8 mouse cellular contexts compared by ENCODE assay signal in the genomic region with DNA sequence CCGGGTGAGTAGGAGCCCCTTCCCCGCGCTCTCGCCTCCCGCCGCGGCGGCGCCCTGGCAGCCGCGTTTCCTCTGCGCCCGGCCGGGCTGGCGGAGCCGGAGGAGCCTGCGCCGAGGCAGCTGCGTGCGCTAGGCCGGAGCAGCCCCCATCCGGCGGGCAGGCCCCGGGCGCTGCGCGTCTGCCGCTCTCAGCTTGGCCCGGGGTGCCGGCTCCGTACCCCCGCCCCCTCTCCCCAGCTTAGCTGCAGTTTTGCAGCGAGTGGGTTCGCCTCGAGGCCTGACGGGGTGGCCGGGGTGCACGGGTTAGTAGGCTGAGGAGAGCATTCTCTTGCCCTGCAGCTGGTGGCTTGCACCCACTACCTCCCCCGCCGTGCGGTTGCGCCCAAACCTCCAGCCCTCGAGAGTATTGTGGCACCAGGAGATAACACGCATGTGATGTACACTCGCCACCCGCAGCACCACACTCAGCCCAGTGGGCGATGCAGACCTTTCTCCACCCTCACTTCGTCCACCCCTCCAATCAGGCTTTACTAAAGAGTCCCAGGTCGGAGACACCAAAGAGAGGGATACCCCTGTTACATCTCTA. TPM values are rescaled to one million over a fixed set of nuclear protein-coding genes. Genes with fewer than 3 reads are reported as not detected.
DNase-seq lines count a peak whose midpoint lies in the region; ATAC-seq lines count a peak whose summit lies in the region.

No protein-coding gene starts in this region.

- H3K4me1 ChIP-seq in hindbrain, embryonic 14.5 days (replicated peaks; ENCODE audit: control insufficient read depth, insufficient read depth, low read length), result peaks cover 20% of the 10 kb centered on the region

- peak; percentile 60 for DNase-seq in R1 (ENCODE audit: low read depth, low spot score)
- peak; percentile 74 for DNase-seq in cerebellum, adult 9-11 months
- peak; percentile 53 to 61 for DNase-seq in frontal cortex, postnatal 36 days (ENCODE audit: low spot score in 2 of 2)
- DNase-seq in hindbrain, embryonic 14.5 days (ENCODE audit: low spot score), result peak; percentile 26
- peak; percentile 46 to 56 for DNase-seq in left cerebral cortex, adult 8-10 months (ENCODE audit: low spot score in 2 of 2)
- DNase-seq in lung, postnatal 4 days, result peak; percentile 69 to 79
- DNase-seq in right cerebral cortex, postnatal 10 days (ENCODE audit: low spot score in 2 of 2), result peak; percentile 57 to 67
- peak; percentile 33 to 39 for DNase-seq in urinary bladder, postnatal 36 days (ENCODE audit: low spot score in 2 of 2)

- H3K4me3 ChIP-seq in hindbrain, embryonic 14.5 days (replicated peaks; ENCODE audit: low read length), result peak overlapping the region; percentile 96

- H3K9me3 ChIP-seq in hindbrain, embryonic 14.5 days (ENCODE audit: control insufficient read depth, low read length), result no peaks in the 10 kb centered on the region

- no peaks in the 10 kb centered on the region for H3K27me3 ChIP-seq in hindbrain, embryonic 14.5 days (ENCODE audit: control insufficient read depth, insufficient read depth, low read length)

- H3K36me3 ChIP-seq in hindbrain, embryonic 14.5 days (replicated peaks; ENCODE audit: control insufficient read depth, insufficient read depth), result no peaks in the 10 kb centered on the region

- WGBS in hindbrain, embryonic 14.5 days, result 0% methylated on average over 37 of the region's 49 CpGs

- ATAC-seq in hindbrain, embryonic 14.5 days (ENCODE audit: low FRiP score), result peak; percentile 58

- peak overlapping the region; percentile 75 for H3K4me2 ChIP-seq in hindbrain, embryonic 14.5 days (replicated peaks)

- peak overlapping the region; percentile 97 for H3K9ac ChIP-seq in hindbrain, embryonic 14.5 days

- H3K27ac ChIP-seq in hindbrain, embryonic 14.5 days, result peak overlapping the region; percentile 97

RNA-seq across cellular contexts. Expression of a gene that starts 0.8 kb away (rescaled TPM):
- 10.9 and 12.8 TPM in 2 replicates for polyA plus RNA-seq in hindbrain, embryonic 14.5 days (2014; fragmentation: Nextera tagmentation; extraction: Ambion mirVana)
- 10 to 100 TPM; 42.2 to 44.9 (median 43.6) TPM for total RNA-seq in left cerebral cortex, adult 8-10 months (2022)

RNA-seq across cellular contexts. Expression of a gene that starts 10.1 kb away (rescaled TPM):
- polyA plus RNA-seq in hindbrain, embryonic 14.5 days (2014; fragmentation: Nextera tagmentation; extraction: Ambion mirVana), result 0.83 and 1.6 TPM in 2 replicates
- total RNA-seq in left cerebral cortex, adult 8-10 months (2022), result 1 to 10 TPM; 1.2 to 1.4 (median 1.3) TPM

RNA-seq across cellular contexts. Expression of a gene that starts 46.6 kb away (rescaled TPM):
- 200 and 220 TPM in 2 replicates for polyA plus RNA-seq in hindbrain, embryonic 14.5 days (2014; fragmentation: Nextera tagmentation; extraction: Ambion mirVana)
- total RNA-seq in left cerebral cortex, adult 8-10 months (2022), result 100 to 1,000 TPM in 2 of 4 experiments, 10 to 100 TPM in 2; 83.8 to 107 (median 94.7) TPM

Comparison
In these comparisons a context has a peak if more than half of its experiments do, and no peak if none do; other contexts are left out.
1. Peak in every context shown above with its lines: DNase-seq, ATAC-seq, H3K4me3 ChIP-seq and H3K27ac ChIP-seq.